Mouse (Mus musculus) forebrain, embryonic 11.5 days (tissue): ENCODE results near the gene Trpm3. TPM values are rescaled to one million over a fixed set of nuclear protein-coding genes. Genes with fewer than 3 reads are reported as not detected.

Experiments used
- ATAC-seq: fragments of 200-750 bp; cut with Nextera tagmentation; replicated peaks from 2 replicates; pipeline ENCODE4 v1.8.0; 2017; ENCODE audit warnings: moderate TSS enrichment; ENCODE audit not compliant: low FRiP score
- DNase-seq: peaks from one replicate; pipeline ENCODE4 v3.0.0-alpha.2; 2017; ENCODE audit warnings: low spot score
- H3K27ac ChIP-seq: fragments of 300-500 bp; sonication (generic); 2 replicates; pipeline ENCODE4 v1.5.1; 2014; ENCODE audit warnings: low read depth, low read length
- H3K27me3 ChIP-seq: fragments of 300-500 bp; sonication (generic); 2 replicates; pipeline ENCODE4 v1.6.1; 2014; ENCODE audit warnings: mild to moderate bottlenecking, low read length, mixed read lengths; ENCODE audit not compliant: control insufficient read depth, insufficient read depth
- H3K36me3 ChIP-seq: fragments of 300-500 bp; sonication (generic); 2 replicates; pipeline ENCODE4 v1.6.1; 2014; ENCODE audit warnings: mild to moderate bottlenecking, low read length, moderate library complexity, mixed read lengths; ENCODE audit not compliant: control insufficient read depth, insufficient read depth
- H3K4me1 ChIP-seq: fragments of 300-500 bp; sonication (generic); replicated peaks from 2 replicates; pipeline ENCODE4 v1.6.1; 2014; ENCODE audit warnings: low read length, mixed read lengths; ENCODE audit not compliant: control insufficient read depth, insufficient read depth
- H3K4me2 ChIP-seq: fragments of 300-500 bp; sonication (generic); 2 replicates; pipeline ENCODE4 v1.6.1; 2014; ENCODE audit warnings: low read depth, mild to moderate bottlenecking, low read length, moderate library complexity, mixed read lengths; ENCODE audit not compliant: severe bottlenecking
- H3K4me3 ChIP-seq: fragments of 300-500 bp; sonication (generic); 2 replicates; pipeline ENCODE4 v1.5.1; 2014; ENCODE audit warnings: low read depth, low read length
- H3K9ac ChIP-seq: fragments of 300-500 bp; sonication (generic); 2 replicates; pipeline ENCODE4 v1.6.1; 2014; ENCODE audit warnings: low read length
- H3K9me3 ChIP-seq: fragments of 300-500 bp; sonication (generic); 2 replicates; pipeline ENCODE4 v1.6.1; 2016; ENCODE audit warnings: low read length, mixed read lengths; ENCODE audit not compliant: control insufficient read depth
- WGBS: fragments of 180-500 bp; shearing (Covaris S2); extraction: QIAGEN DNeasy Blood & Tissue Kit; methylation state at CpG from one replicate; pipeline ENCODE4 v1.1.7; 2014; 5-methylcytosine and 5-hydroxymethylcytosine counted together
- polyA plus RNA-seq: library from polyadenylated mRNA; unstranded; fragments of >200 nt; fragmentation: Nextera tagmentation; extraction: Ambion mirVana; gene quantifications from 2 replicates; pipeline ENCODE4 v1.2.1, GENCODE M21; 2014

The Trpm3 gene
- polyA plus RNA-seq, 1 experiment from 2014 or later, result 9.2 TPM

- WGBS, result 59% methylated on average over 2 of the region's 2 CpGs
- no peak overlapping the region for H3K4me3 ChIP-seq
These were observed 598.0 kb downstream of the Trpm3 start for GRCm38 (mm10) chr19:22736870-22737269.

GRCm38 (mm10) chr19:22739240-22739639 lies 600.4 kb downstream of the Trpm3 start:
- no peak overlapping the region for H3K27ac ChIP-seq
- no peaks in the 10 kb centered on the region for H3K9me3 ChIP-seq
- H3K4me1 ChIP-seq, result no peaks in the 10 kb centered on the region
- DNase-seq (no peak), ATAC-seq (no peak)
- H3K9ac ChIP-seq, result no peak overlapping the region
- no peak overlapping the region for H3K4me2 ChIP-seq
- 88% methylated on average over 3 of the region's 3 CpGs for WGBS
- no peak overlapping the region for H3K4me3 ChIP-seq
- no peaks in the 10 kb centered on the region for H3K27me3 ChIP-seq
- H3K36me3 ChIP-seq, result no peaks in the 10 kb centered on the region

More at GRCm38 (mm10) chr19:22736870-22737269, 598.0 kb downstream of the Trpm3 start:
- Histone ChIP-seq H3K9me3 (no peaks in the 10 kb centered on the region), H3K27me3 (no peaks in the 10 kb centered on the region), H3K4me1 (no peaks in the 10 kb centered on the region), H3K27ac (no peak overlapping the region), H3K36me3 (no peaks in the 10 kb centered on the region), H3K9ac (no peak overlapping the region), H3K4me2 (no peak overlapping the region)
- DNase-seq (no peak), ATAC-seq (no peak)

- Histone ChIP-seq H3K4me2 (no peak overlapping the region), H3K36me3 (no peaks in the 10 kb centered on the region), H3K4me3 (no peak overlapping the region), H3K27me3 (no peaks in the 10 kb centered on the region), H3K9ac (no peak overlapping the region), H3K9me3 (no peaks in the 10 kb centered on the region), H3K27ac (no peak overlapping the region), H3K4me1 (no peaks in the 10 kb centered on the region)
- DNase-seq, result no peak
- no peak for ATAC-seq
- WGBS, result 63% methylated on average over 13 of the region's 13 CpGs
These were observed 614.5 kb downstream of the Trpm3 start for GRCm38 (mm10) chr19:22753311-22753809.

- DNase-seq (no peak), ATAC-seq (no peak)
- no peak overlapping the region for H3K4me2 ChIP-seq
- H3K27me3 ChIP-seq, result no peaks in the 10 kb centered on the region
- WGBS, result 90% methylated on average over 10 of the region's 10 CpGs
- H3K9ac ChIP-seq, result no peak overlapping the region
- no peaks in the 10 kb centered on the region for H3K4me1 ChIP-seq
- no peak overlapping the region for H3K27ac ChIP-seq
- H3K4me3 ChIP-seq, result no peak overlapping the region
- H3K36me3 ChIP-seq, result no peaks in the 10 kb centered on the region
- no peaks in the 10 kb centered on the region for H3K9me3 ChIP-seq
These were observed 615.2 kb downstream of the Trpm3 start for GRCm38 (mm10) chr19:22754071-22754470.

GRCm38 (mm10) chr19:22754498-22754897 lies 615.7 kb downstream of the Trpm3 start:
- Histone ChIP-seq H3K9me3 (no peaks in the 10 kb centered on the region), H3K27ac (no peak overlapping the region), H3K9ac (no peak overlapping the region), H3K4me3 (no peak overlapping the region), H3K4me1 (no peaks in the 10 kb centered on the region), H3K4me2 (no peak overlapping the region), H3K36me3 (no peaks in the 10 kb centered on the region), H3K27me3 (no peaks in the 10 kb centered on the region)
- ATAC-seq (no peak), DNase-seq (no peak)
- WGBS, result 70% methylated on average over 8 of the region's 8 CpGs

- Histone ChIP-seq H3K4me2 (no peak overlapping the region), H3K4me3 (no peak overlapping the region), H3K36me3 (no peaks in the 10 kb centered on the region), H3K4me1 (no peaks in the 10 kb centered on the region), H3K9ac (no peak overlapping the region), H3K27me3 (no peaks in the 10 kb centered on the region), H3K27ac (no peak overlapping the region), H3K9me3 (no peaks in the 10 kb centered on the region)
- DNase-seq (no peak), ATAC-seq (no peak)
- 84% methylated on average over 2 of the region's 2 CpGs for whole genome bisulfite sequencing
These were observed 619.6 kb downstream of the Trpm3 start for GRCm38 (mm10) chr19:22758496-22758895.

GRCm38 (mm10) chr19:22768242-22768641 lies 629.4 kb downstream of the Trpm3 start:
- Histone ChIP-seq H3K27me3 (no peaks in the 10 kb centered on the region), H3K27ac (no peak overlapping the region), H3K4me3 (no peak overlapping the region), H3K9me3 (no peaks in the 10 kb centered on the region), H3K4me2 (no peak overlapping the region), H3K4me1 (no peaks in the 10 kb centered on the region), H3K9ac (no peak overlapping the region), H3K36me3 (no peaks in the 10 kb centered on the region)
- no peak for DNase-seq
- ATAC-seq, result no peak
- WGBS, result 80% methylated on average over 3 of the region's 3 CpGs

GRCm38 (mm10) chr19:22775191-22775695 lies 636.4 kb downstream of the Trpm3 start:
- ATAC-seq (no peak), DNase-seq (no peak)
- Histone ChIP-seq H3K27me3 (no peaks in the 10 kb centered on the region), H3K4me3 (no peak overlapping the region), H3K27ac (no peak overlapping the region), H3K9ac (no peak overlapping the region), H3K4me1 (no peaks in the 10 kb centered on the region), H3K4me2 (no peak overlapping the region), H3K9me3 (no peaks in the 10 kb centered on the region), H3K36me3 (no peaks in the 10 kb centered on the region)
- WGBS, result 95% methylated on average over 3 of the region's 3 CpGs

GRCm38 (mm10) chr19:22780192-22780843 lies 641.5 kb downstream of the Trpm3 start:
- H3K4me3 ChIP-seq, result no peak overlapping the region
- H3K9me3 ChIP-seq, result no peaks in the 10 kb centered on the region
- ATAC-seq (no peak), DNase-seq (no peak)
- no peaks in the 10 kb centered on the region for H3K4me1 ChIP-seq
- H3K4me2 ChIP-seq, result no peak overlapping the region
- no peak overlapping the region for H3K9ac ChIP-seq
- no peaks in the 10 kb centered on the region for H3K36me3 ChIP-seq
- H3K27me3 ChIP-seq, result no peaks in the 10 kb centered on the region
- WGBS, result 80% methylated on average over 7 of the region's 7 CpGs
- H3K27ac ChIP-seq, result no peak overlapping the region
